Mouse (Mus musculus) ES-E14 (cell line): ENCODE measurements around the gene Cpne5.
A peak's percentile ranks its signal among the peaks of the same experiment; 100 is the strongest.

ENCODE experiments used
- CHD2 ChIP-seq: IDR thresholded peaks from 2 replicates; pipeline ENCODE4 v1.6.1; 2014; ENCODE audit warnings: mild to moderate bottlenecking, low read depth, low read length, inconsistent platforms
- HCFC1 ChIP-seq: IDR thresholded peaks from 2 replicates; pipeline ENCODE4 v1.6.1; 2012; ENCODE audit warnings: low read length, inconsistent platforms, borderline replicate concordance; ENCODE audit not compliant: insufficient read depth
- MAFK ChIP-seq: IDR thresholded peaks from 2 replicates; pipeline ENCODE4 v1.6.1; 2014; ENCODE audit warnings: mild to moderate bottlenecking, low read depth, low read length, inconsistent platforms; ENCODE audit not compliant: insufficient read depth
- ZC3H11A ChIP-seq: IDR thresholded peaks from 2 replicates; pipeline ENCODE4 v1.6.1; 2012; ENCODE audit warnings: low read depth, mild to moderate bottlenecking, inconsistent platforms, low read length, borderline replicate concordance
- ZNF384 ChIP-seq: IDR thresholded peaks from 2 replicates; pipeline ENCODE4 v1.6.1; 2012; ENCODE audit warnings: low read depth, low read length, inconsistent platforms

DNA sequence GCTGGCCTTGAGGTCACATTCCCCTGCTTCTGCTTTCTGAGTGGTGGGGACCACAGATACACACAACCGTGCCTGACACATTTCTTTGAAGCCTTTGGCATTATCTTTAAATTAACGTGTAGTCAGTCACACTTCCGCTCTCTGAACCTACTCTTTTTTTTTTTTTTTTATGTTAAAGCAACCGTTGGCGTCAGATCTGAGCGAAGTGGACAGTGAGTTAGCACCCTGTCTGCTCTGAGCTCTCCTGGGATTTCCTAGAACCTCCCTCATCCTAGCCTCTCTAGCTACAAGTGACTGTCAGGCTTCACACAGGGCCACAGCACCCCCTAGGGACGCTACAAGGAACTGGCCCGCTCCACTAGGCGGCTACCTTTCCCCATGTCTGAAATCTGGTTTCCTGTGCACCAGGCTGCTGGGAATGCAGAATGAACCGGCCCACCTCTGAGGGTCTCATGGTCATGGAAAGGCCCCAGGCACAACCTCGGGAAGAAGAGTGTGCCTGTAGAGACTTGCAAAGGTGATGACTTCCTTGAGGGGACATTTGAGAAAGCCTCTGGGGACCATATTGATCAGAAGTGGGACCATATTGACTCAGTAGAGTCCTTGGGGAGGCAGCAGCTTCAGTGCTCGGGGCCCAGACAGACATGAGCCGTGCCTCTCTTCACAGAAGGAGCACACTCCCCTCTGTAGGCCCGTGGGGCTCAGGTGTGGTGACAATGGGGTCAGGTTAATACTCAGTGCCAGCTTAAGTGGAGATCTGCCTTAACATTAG lies 66.8 kb downstream of the Cpne5 start:
- no peak for TF ChIP-seq CHD2
- TF ChIP-seq ZC3H11A = peak; percentile 63; the same call in 1 of the 2 replicates
- TF ChIP-seq ZNF384 = no peak
- no peak for TF ChIP-seq HCFC1
- TF ChIP-seq MAFK = no peak
